Mouse (Mus musculus) midbrain, embryonic 11.5 days (tissue): ENCODE data around the gene Btrc. TPM values are rescaled to one million over a fixed set of nuclear protein-coding genes. Genes with fewer than 3 reads are reported as not detected.

Source experiments
- ATAC-seq: fragments of 200-750 bp; cut with Nextera tagmentation; 2 replicates; pipeline ENCODE4 v1.8.0; 2017; ENCODE audit warnings: moderate TSS enrichment, moderate library complexity; ENCODE audit not compliant: low FRiP score
- DNase-seq: peaks from one replicate; pipeline ENCODE4 v3.0.0; 2015; ENCODE audit warnings: low spot score; ENCODE audit errors: missing footprints
- H3K27ac ChIP-seq: fragments of 300-500 bp; sonication (generic); 2 replicates; pipeline ENCODE4 v1.5.1; 2014; ENCODE audit warnings: low read depth, low read length
- H3K27me3 ChIP-seq: fragments of 300-500 bp; sonication (generic); 2 replicates; pipeline ENCODE4 v1.6.1; 2014; ENCODE audit warnings: mild to moderate bottlenecking, low read length, moderate library complexity, mixed read lengths; ENCODE audit not compliant: control insufficient read depth, insufficient read depth
- H3K36me3 ChIP-seq: fragments of 300-500 bp; sonication (generic); 2 replicates; pipeline ENCODE4 v1.6.1; 2014; ENCODE audit warnings: mild to moderate bottlenecking, low read length, moderate library complexity, mixed read lengths; ENCODE audit not compliant: control insufficient read depth, insufficient read depth
- H3K4me1 ChIP-seq: fragments of 300-500 bp; sonication (generic); 2 replicates; pipeline ENCODE4 v1.6.1; 2014; ENCODE audit warnings: low read length; ENCODE audit not compliant: control insufficient read depth, insufficient read depth
- H3K4me2 ChIP-seq: fragments of 300-500 bp; sonication (generic); 2 replicates; pipeline ENCODE4 v1.6.1; 2014; ENCODE audit warnings: mild to moderate bottlenecking, moderate library complexity
- H3K4me3 ChIP-seq: fragments of 300-500 bp; sonication (generic); 2 replicates; pipeline ENCODE4 v1.5.1; 2014; ENCODE audit warnings: low read depth, low read length
- H3K9ac ChIP-seq: fragments of 300-500 bp; sonication (generic); 2 replicates; pipeline ENCODE4 v1.6.1; 2014; ENCODE audit warnings: low read length
- H3K9me3 ChIP-seq: fragments of 300-500 bp; sonication (generic); 2 replicates; pipeline ENCODE4 v1.6.1; 2016; ENCODE audit warnings: low read length; ENCODE audit not compliant: control insufficient read depth
- WGBS: fragments of 180-500 bp; shearing (Covaris S2); extraction: QIAGEN DNeasy Blood & Tissue Kit; methylation state at CpG from one replicate; pipeline ENCODE4 v1.1.7; 2014; 5-methylcytosine and 5-hydroxymethylcytosine counted together
- polyA plus RNA-seq: library from polyadenylated mRNA; unstranded; fragments of >200 nt; fragmentation: Nextera tagmentation; extraction: Ambion mirVana; gene quantifications from 2 replicates; pipeline ENCODE4 v1.2.1, GENCODE M21; 2014

Btrc gene
- polyA plus RNA-seq, 1 experiment from 2014 or later, result 49.5 TPM

DNA sequence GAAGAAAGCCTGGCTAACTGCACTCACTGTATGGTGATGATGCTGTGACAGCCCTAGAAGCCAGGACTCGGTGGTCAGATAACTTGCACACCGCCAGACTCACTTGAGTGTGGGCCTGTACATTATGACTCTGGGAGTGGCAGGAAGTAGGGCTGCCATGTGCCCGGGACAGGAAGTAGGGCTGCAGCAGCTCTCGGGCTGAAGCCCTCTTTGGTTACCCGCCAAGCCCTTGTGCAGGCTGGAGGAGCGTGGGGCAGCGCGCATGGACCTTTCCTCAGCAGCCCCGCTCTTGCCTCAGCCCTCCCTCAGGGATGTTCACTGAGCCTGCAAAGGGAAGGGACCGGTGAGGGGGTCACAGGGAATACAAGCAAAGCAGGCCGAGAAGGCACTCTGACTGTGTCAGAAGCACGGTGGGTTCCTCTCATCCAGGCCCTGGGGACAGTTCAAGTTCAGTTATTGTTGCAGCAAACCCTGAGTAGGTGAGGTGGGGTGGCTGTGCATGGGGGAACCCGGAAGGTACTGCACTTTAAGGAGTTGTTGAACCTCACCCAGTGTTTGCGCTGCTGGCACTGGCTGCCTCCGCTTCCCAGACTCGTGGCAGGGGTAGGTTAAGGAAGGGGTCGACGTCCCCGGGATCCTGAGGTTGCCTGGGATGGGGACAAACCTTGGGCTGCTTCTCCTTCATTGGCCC lies 211.6 kb downstream of the Btrc start:
- H3K27ac ChIP-seq, result no peak overlapping the region
- no peak overlapping the region for H3K4me2 ChIP-seq
- H3K36me3 ChIP-seq, result peaks cover 14% of the 10 kb centered on the region
- no peak for ATAC-seq
- H3K27me3 ChIP-seq, result peaks cover 81% of the 10 kb centered on the region
- H3K9me3 ChIP-seq, result no peaks in the 10 kb centered on the region
- no peak overlapping the region for H3K9ac ChIP-seq
- no peak for DNase-seq
- H3K4me1 ChIP-seq, result peaks cover 17% of the 10 kb centered on the region
- H3K4me3 ChIP-seq, result no peak overlapping the region
- 55% methylated on average over 19 of the region's 19 CpGs for WGBS

DNA sequence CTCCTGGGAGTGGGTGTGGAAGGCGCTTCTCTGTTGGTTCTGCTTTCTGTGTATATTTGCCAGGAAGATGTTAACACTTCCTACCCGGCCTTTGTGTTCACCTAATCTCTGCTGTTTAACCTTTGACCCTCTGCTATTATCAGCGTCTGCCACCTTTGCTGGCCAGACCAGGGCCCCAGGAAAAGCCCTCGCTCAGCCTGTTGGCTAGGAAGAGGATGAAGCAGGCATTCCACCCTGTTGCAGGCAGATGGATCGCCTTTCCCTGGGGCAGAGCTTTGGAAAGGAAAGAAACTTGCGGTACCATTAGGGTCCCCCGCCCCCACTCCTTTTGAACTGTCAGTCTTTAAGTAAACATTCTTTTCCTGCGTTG lies 212.1 kb downstream of the Btrc start:
- DNase-seq (no peak), ATAC-seq (no peak)
- H3K4me2 ChIP-seq, result no peak overlapping the region; the same call in 1 of the 2 replicates
- H3K27ac ChIP-seq, result no peak overlapping the region
- no peak overlapping the region for H3K9ac ChIP-seq
- H3K9me3 ChIP-seq, result no peaks in the 10 kb centered on the region
- H3K36me3 ChIP-seq, result peaks cover 14% of the 10 kb centered on the region
- no peak overlapping the region for H3K4me3 ChIP-seq
- H3K4me1 ChIP-seq, result peaks cover 22% of the 10 kb centered on the region
- peaks cover 78% of the 10 kb centered on the region for H3K27me3 ChIP-seq
- 4% methylated on average over 8 of the region's 8 CpGs for WGBS

DNA sequence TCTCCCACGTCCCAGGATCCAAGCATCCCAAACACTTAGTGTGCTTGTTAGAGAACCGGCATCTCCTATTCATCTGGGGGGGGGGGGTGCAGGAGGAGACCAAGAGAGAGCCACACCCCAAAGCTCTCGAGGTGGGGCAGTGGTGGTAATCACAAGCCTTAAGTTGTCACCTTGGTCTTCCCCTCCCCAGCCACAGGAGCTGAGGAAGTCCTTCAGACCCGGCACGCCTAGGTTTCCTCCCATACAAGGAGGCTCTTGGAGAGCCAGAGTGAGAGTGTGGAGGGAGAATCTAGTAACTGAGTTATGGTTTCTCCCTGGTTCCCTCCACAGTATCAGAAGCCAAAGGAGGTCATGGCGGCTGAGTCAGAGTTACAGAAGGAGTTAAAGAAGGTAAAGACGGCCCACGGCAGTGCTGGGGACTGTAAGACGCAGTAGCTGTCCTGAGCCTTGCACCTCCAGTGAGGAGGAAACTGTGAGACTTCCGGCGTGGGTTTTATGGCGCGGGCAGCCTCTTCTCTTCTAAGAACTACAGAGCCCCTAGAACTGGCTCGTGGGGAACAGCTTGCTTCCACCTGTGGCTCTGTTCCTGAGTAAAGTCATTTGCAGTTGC lies 213.7 kb downstream of the Btrc start:
- 88% methylated on average over 14 of the region's 14 CpGs for WGBS

DNA sequence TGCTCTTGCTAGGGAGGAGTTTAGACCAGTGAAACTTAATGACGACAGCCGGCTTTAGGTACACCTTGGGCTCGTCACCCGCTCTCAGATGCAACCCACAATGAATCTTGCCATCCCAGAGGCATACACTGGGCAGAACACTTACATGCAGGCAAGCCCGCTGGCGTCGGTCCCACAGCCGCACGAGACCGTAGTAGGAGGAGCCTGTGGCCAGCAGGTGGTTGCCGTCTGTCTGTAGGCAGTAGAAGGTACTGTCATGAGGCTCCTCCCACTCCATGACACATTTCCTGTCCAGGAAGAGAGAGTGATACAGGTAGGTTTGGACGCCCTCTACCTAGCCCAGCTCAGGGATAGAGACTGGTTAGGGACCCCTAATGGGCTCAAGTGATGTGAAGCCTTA lies 215.4 kb downstream of the Btrc start:
- ATAC-seq (no peak), DNase-seq (peak; percentile 78)
- WGBS, result 90% methylated on average over 12 of the region's 12 CpGs
- H3K27ac ChIP-seq, result no peak overlapping the region
- H3K9me3 ChIP-seq, result no peaks in the 10 kb centered on the region
- H3K27me3 ChIP-seq, result peaks cover 57% of the 10 kb centered on the region
- H3K9ac ChIP-seq, result no peak overlapping the region
- no peak overlapping the region for H3K4me3 ChIP-seq
- H3K36me3 ChIP-seq, result peaks cover 11% of the 10 kb centered on the region
- no peak overlapping the region for H3K4me2 ChIP-seq
- H3K4me1 ChIP-seq, result peaks cover 34% of the 10 kb centered on the region

More for the DNA sequence above, 213.7 kb downstream of the Btrc start:
- no peak overlapping the region for H3K27ac ChIP-seq
- peaks cover 30% of the 10 kb centered on the region for H3K4me1 ChIP-seq
- ATAC-seq (no peak), DNase-seq (no peak)
- no peak overlapping the region for H3K4me3 ChIP-seq
- H3K4me2 ChIP-seq, result no peak overlapping the region
- H3K9ac ChIP-seq, result no peak overlapping the region
- H3K27me3 ChIP-seq, result peaks cover 62% of the 10 kb centered on the region
- H3K9me3 ChIP-seq, result no peaks in the 10 kb centered on the region
- peaks cover 11% of the 10 kb centered on the region for H3K36me3 ChIP-seq

DNA sequence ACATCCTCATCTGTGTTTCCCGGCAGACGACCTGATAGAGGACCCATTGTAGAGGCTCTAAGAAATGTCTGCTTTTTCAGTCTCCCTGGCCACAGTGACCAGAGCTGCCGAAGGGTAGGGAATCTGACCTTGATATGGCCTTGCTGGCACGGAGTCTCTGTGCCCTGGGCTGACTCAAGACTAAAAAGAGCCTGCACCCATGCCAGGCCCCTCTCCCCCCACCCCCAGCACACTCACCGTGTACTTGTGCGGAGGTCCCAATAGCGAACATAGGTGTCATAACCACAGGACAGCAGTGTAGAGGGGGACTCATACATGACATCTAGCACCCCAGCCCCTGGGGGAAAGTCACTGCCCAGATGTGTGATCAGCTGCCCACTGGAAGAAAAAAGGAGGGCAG lies 215.9 kb downstream of the Btrc start:
- H3K27me3 ChIP-seq, result peaks cover 55% of the 10 kb centered on the region
- H3K27ac ChIP-seq, result no peak overlapping the region
- H3K36me3 ChIP-seq, result peaks cover 11% of the 10 kb centered on the region
- no peak overlapping the region for H3K4me3 ChIP-seq
- H3K9ac ChIP-seq, result no peak overlapping the region
- ATAC-seq (no peak), DNase-seq (peak; percentile 74)
- no peak overlapping the region for H3K4me2 ChIP-seq
- H3K9me3 ChIP-seq, result no peaks in the 10 kb centered on the region
- peaks cover 34% of the 10 kb centered on the region for H3K4me1 ChIP-seq
- WGBS, result 89% methylated on average over 7 of the region's 7 CpGs

Other genes with a start within 250 kb of the Btrc start
- 0.27 and 0.32 TPM in 2 replicates for gene Tlx1, start 213.1 kb upstream of the Btrc start, polyA plus RNA-seq
- not detected in 2 replicates for gene Lbx1, start 127.9 kb upstream of the Btrc start, polyA plus RNA-seq
- gene Poll, start 196.8 kb downstream of the Btrc start, polyA plus RNA-seq, result 14.3 and 16.5 TPM in 2 replicates
- 47.7 and 54.3 TPM in 2 replicates for gene Gm17018, start 196.9 kb downstream of the Btrc start, polyA plus RNA-seq